Mouse (Mus musculus) CH12.LX (cell line): ENCODE results near the gene Fndc5. TPM values are rescaled to one million over a fixed set of nuclear protein-coding genes. Genes with fewer than 3 reads are reported as not detected.

Experiments used
- DNase-seq: peaks from one replicate; pipeline ENCODE4 v3.0.0-alpha.2; 2013; ENCODE audit errors: extremely low read depth
- H3K27ac ChIP-seq: 2 replicates; pipeline ENCODE4 v1.5.1; 2012; ENCODE audit warnings: low read depth, mild to moderate bottlenecking, control low read depth, moderate library complexity; ENCODE audit not compliant: insufficient read depth
- H3K27me3 ChIP-seq: replicated peaks from 2 replicates; pipeline ENCODE3; 2012; ENCODE audit warnings: inconsistent platforms
- H3K36me3 ChIP-seq, 2 experiments: replicated peaks in 1 of 2; 2 replicates each; pipeline versions ENCODE3 to v1.6.1; 2012; ENCODE audit warnings: inconsistent platforms in 1 of 2, low read length in 1 of 2, mild to moderate bottlenecking in 1 of 2, mixed read lengths in 1 of 2, moderate library complexity in 1 of 2; ENCODE audit not compliant: control insufficient read depth in 1 of 2, insufficient read depth in 1 of 2
- H3K4me1 ChIP-seq, 2 experiments: 2 replicates each; pipeline ENCODE4 v1.6.1; 2012; ENCODE audit warnings: inconsistent platforms in 1 of 2, moderate library complexity in 1 of 2; ENCODE audit not compliant: insufficient read depth in 2 of 2, control insufficient read depth in 1 of 2
- H3K4me2 ChIP-seq: 2 replicates; pipeline ENCODE4 v1.6.1; 2012; ENCODE audit warnings: low read depth, mild to moderate bottlenecking, control low read depth; ENCODE audit not compliant: poor library complexity, insufficient read depth, severe bottlenecking
- H3K4me3 ChIP-seq, 3 experiments: fragments of 150-350 bp in 1 of 3; sonication (generic) in 1 of 3; replicated peaks in 1 of 3; 2 replicates each; pipeline versions ENCODE3 to v1.5.1; 2011 to 2012; ENCODE audit warnings: low read depth in 2 of 3, low read length in 2 of 3, mild to moderate bottlenecking in 2 of 3, moderate library complexity in 2 of 3, control low read depth in 1 of 3, improper control_type of control experiment in 1 of 3, inconsistent platforms in 1 of 3, mixed read lengths in 1 of 3; ENCODE audit not compliant: poor library complexity in 1 of 3
- H3K79me2 ChIP-seq: replicated peaks from 2 replicates; pipeline ENCODE4 v1.6.1; 2012; ENCODE audit warnings: mild to moderate bottlenecking, moderate library complexity; ENCODE audit not compliant: control insufficient read depth, poor library complexity, insufficient read depth, severe bottlenecking; ENCODE audit errors: extremely low read depth
- H3K9ac ChIP-seq: 2 replicates; pipeline ENCODE4 v1.6.1; 2012; ENCODE audit warnings: low read depth, mild to moderate bottlenecking, control low read depth, moderate library complexity; ENCODE audit not compliant: insufficient read depth
- H3K9me3 ChIP-seq: replicated peaks from 2 replicates; pipeline ENCODE3; 2012; ENCODE audit warnings: low read length, inconsistent platforms, mixed read lengths
- CHD2 ChIP-seq: IDR thresholded peaks from 2 replicates; pipeline ENCODE4 v1.6.1; 2011; ENCODE audit warnings: low read length, improper control_type of control experiment
- CTCF ChIP-seq, 2 experiments: IDR thresholded peaks in 1 of 2; conservative IDR thresholded peaks in 1 of 2; 2 replicates each; pipeline ENCODE4 v1.5.1; 2011 to 2012; ENCODE audit warnings: low read depth in 2 of 2, low read length in 2 of 2, improper control_type of control experiment in 1 of 2, inconsistent platforms in 1 of 2, mild to moderate bottlenecking in 1 of 2, moderate library complexity in 1 of 2
- E2F4 ChIP-seq: IDR thresholded peaks from 2 replicates; pipeline ENCODE4 v1.6.1; 2011; ENCODE audit warnings: low read depth, low read length, improper control_type of control experiment; ENCODE audit not compliant: insufficient replicate concordance
- ELF1 ChIP-seq: IDR thresholded peaks from 2 replicates; pipeline ENCODE4 v1.6.1; 2014; ENCODE audit warnings: low read depth, mild to moderate bottlenecking, inconsistent platforms, low read length, improper control_type of control experiment
- ETS1 ChIP-seq: conservative IDR thresholded peaks from 2 replicates; pipeline ENCODE4 v1.6.1; 2012; ENCODE audit warnings: low read depth, mild to moderate bottlenecking, inconsistent platforms, low read length, improper control_type of control experiment, moderate library complexity
- JUN ChIP-seq: IDR thresholded peaks from 2 replicates; pipeline ENCODE4 v1.6.1; 2011; ENCODE audit warnings: low read depth, mild to moderate bottlenecking, low read length, improper control_type of control experiment, moderate library complexity; ENCODE audit not compliant: insufficient read depth
- MAX ChIP-seq: IDR thresholded peaks from 2 replicates; pipeline ENCODE4 v1.6.1; 2011; ENCODE audit warnings: low read length, improper control_type of control experiment
- MAZ ChIP-seq: IDR thresholded peaks from 2 replicates; pipeline ENCODE4 v1.6.1; 2012; ENCODE audit warnings: low read depth, mild to moderate bottlenecking, inconsistent platforms, low read length, improper control_type of control experiment, moderate library complexity
- MXI1 ChIP-seq: IDR thresholded peaks from 2 replicates; pipeline ENCODE4 v1.6.1; 2011; ENCODE audit warnings: mild to moderate bottlenecking, low read depth, low read length, improper control_type of control experiment
- MYC ChIP-seq: IDR thresholded peaks from 2 replicates; pipeline ENCODE4 v1.6.1; 2011; ENCODE audit warnings: low read depth, mild to moderate bottlenecking, improper control_type of control experiment, low read length
- NRF1 ChIP-seq: IDR thresholded peaks from 2 replicates; pipeline ENCODE4 v1.6.1; 2014; ENCODE audit warnings: low read depth, mild to moderate bottlenecking, inconsistent platforms, low read length, improper control_type of control experiment, moderate library complexity
- PAX5 ChIP-seq: IDR thresholded peaks from 2 replicates; pipeline ENCODE4 v1.6.1; 2012; ENCODE audit warnings: low read length, inconsistent platforms, mixed read lengths
- POLR2A ChIP-seq: IDR thresholded peaks from 2 replicates; pipeline ENCODE4 v1.6.1; 2011; ENCODE audit warnings: low read depth, mild to moderate bottlenecking, improper control_type of control experiment, low read length
- POLR2AphosphoS2 ChIP-seq: IDR thresholded peaks from 2 replicates; pipeline ENCODE4 v1.6.1; 2011; ENCODE audit warnings: low read depth, low read length, improper control_type of control experiment
- RCOR1 ChIP-seq: conservative IDR thresholded peaks from 2 replicates; pipeline ENCODE4 v1.6.1; 2012; ENCODE audit warnings: low read depth, mild to moderate bottlenecking, inconsistent platforms, low read length, improper control_type of control experiment
- SIN3A ChIP-seq: IDR thresholded peaks from 2 replicates; pipeline ENCODE4 v1.6.1; 2012; ENCODE audit warnings: low read length, improper control_type of control experiment, inconsistent platforms
- UBTF ChIP-seq: IDR thresholded peaks from 2 replicates; pipeline ENCODE4 v1.6.1; 2012; ENCODE audit warnings: low read depth, mild to moderate bottlenecking, inconsistent platforms, low read length, improper control_type of control experiment, moderate library complexity
- USF1 ChIP-seq: IDR thresholded peaks from 2 replicates; pipeline ENCODE4 v1.6.1; 2014; ENCODE audit warnings: low read depth, mild to moderate bottlenecking, inconsistent platforms, low read length, improper control_type of control experiment
- USF2 ChIP-seq: conservative IDR thresholded peaks from 2 replicates; pipeline ENCODE4 v1.6.1; 2011; ENCODE audit warnings: low read depth, low read length, improper control_type of control experiment
- ZC3H11A ChIP-seq: IDR thresholded peaks from 2 replicates; pipeline ENCODE4 v1.6.1; 2012; ENCODE audit warnings: low read depth, mild to moderate bottlenecking, inconsistent platforms, low read length, improper control_type of control experiment
- dilution Hi-C: fragments of 300-500 bp; cut with MboI; formaldehyde crosslinking; loops from 2 replicates; pipeline ENCODE4 v1.14.3; 2020; ENCODE audit warnings: low sequenced_read_pairs; ENCODE audit not compliant: extremely low pct_unique_long_range_greater_than_20kb, extremely low pct_ligation_motif_present
- in situ Hi-C: fragments of 300-500 bp; cut with MboI; formaldehyde crosslinking; loops from 3 replicates; pipeline ENCODE4 v1.14.3; 2019; ENCODE audit warnings: low sequenced_read_pairs, low pct_ligation_motif_present, low pct_unique_long_range_greater_than_20kb, mixed read lengths
- polyA plus RNA-seq: library from polyadenylated mRNA; unstranded; fragments of >175 nt; gene quantifications from 2 replicates; pipeline ENCODE4 v1.2.1, GENCODE M21; 2012; ENCODE audit warnings: low read depth; ENCODE audit not compliant: insufficient read length
- total RNA-seq, 2 experiments: library from RNA; depleted of rRNA; stranded (reverse); fragments of 300-350 nt in 1 of 2; fragments of >200 nt in 1 of 2; gene quantifications; 2 replicates each; pipeline ENCODE4 v1.2.3; 2012 to 2014

The Fndc5 gene
- total and polyA plus RNA-seq, 3 experiments: 0.17 to 0.33 TPM; not detected in 1

DNA sequence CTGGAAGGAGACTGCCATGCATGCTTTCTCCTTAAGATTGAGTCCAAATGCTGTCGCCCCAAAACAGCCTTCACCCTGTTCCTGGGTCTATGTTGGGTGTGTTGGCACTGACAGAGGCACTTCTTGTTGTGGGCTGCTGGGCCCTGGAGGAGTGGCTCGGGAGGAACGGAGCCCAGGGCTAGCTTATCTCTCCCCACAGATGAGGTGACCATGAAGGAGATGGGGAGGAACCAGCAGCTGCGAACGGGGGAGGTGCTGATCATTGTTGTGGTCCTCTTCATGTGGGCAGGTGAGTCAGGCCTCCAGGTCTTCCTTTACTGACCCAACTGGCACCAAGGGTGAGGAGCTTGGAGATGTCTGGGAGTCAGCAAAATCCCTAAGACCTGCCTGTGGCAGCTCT lies 2.8 kb downstream of the Fndc5 start:
- H3K27ac ChIP-seq: no peak overlapping the region
- DNase-seq: no peak
- dilution Hi-C loops: no loop called here

GRCm38 (mm10) chr4:129140808-129141207 lies 4.0 kb downstream of the Fndc5 start:
- no peak overlapping the region for H3K9ac ChIP-seq
- in situ Hi-C loops: no loop called here

More for the DNA sequence above, 2.8 kb downstream of the Fndc5 start:
- Histone ChIP-seq H3K27me3 (peaks cover 9% of the 10 kb centered on the region), H3K4me1 (peaks cover 13 to 45% of the 10 kb centered on the region in 2 experiments), H3K9ac (no peak overlapping the region), H3K36me3 (peaks cover 0 to 32% of the 10 kb centered on the region in 2 experiments), H3K9me3 (no peaks in the 10 kb centered on the region), H3K79me2 (no peaks in the 10 kb centered on the region), H3K4me3 (no peak overlapping the region), H3K4me2 (no peak overlapping the region)
- TF ChIP-seq USF1 (no peak), SIN3A (no peak), NRF1 (no peak), RCOR1 (no peak), JUN (no peak), PAX5 (no peak), USF2 (no peak)
- in situ Hi-C loops: loop anchor here (10.0 kb wide), 2 partner anchors 45 to 315 kb away; partner anchors contain the start of genes S100pbp and Yars

More at GRCm38 (mm10) chr4:129140808-129141207, 4.0 kb downstream of the Fndc5 start:
- DNase-seq: no peak
- Histone ChIP-seq H3K9me3 (no peaks in the 10 kb centered on the region), H3K36me3 (peaks cover 2 to 42% of the 10 kb centered on the region in 2 experiments), H3K79me2 (no peaks in the 10 kb centered on the region), H3K27me3 (peaks cover 6% of the 10 kb centered on the region), H3K4me2 (no peak overlapping the region), H3K27ac (no peak overlapping the region), H3K4me1 (peaks cover 12 to 36% of the 10 kb centered on the region in 2 experiments), H3K4me3 (no peak overlapping the region)
- dilution Hi-C loops: no loop called here
- TF ChIP-seq CTCF (conservative IDR thresholded peaks at IDR 0.05 in 1 of 2, IDR thresholded peaks at IDR 0.05 in 1 of 2; ENCODE audit: low read depth in 2 of 2, low read length in 2 of 2) (no peak), E2F4 (no peak), POLR2AphosphoS2 (no peak), MXI1 (no peak), UBTF (no peak), POLR2A (no peak), ZC3H11A (no peak), MYC (no peak), CHD2 (no peak), SIN3A (no peak), ETS1 (no peak), ELF1 (no peak), MAX (no peak), MAZ (no peak), NRF1 (no peak)
